Mouse (Mus musculus) C2C12 (cell line): Measurements from ENCODE around the gene Gpr137c.

Experiments used
- CTCF ChIP-seq: IDR thresholded peaks from one replicate; pipeline ENCODE4 v1.5.1; 2011; ENCODE audit not compliant: control insufficient read depth, insufficient read depth, insufficient read length
- MYOG ChIP-seq: IDR thresholded peaks from one replicate; pipeline ENCODE4 v1.6.1; 2011; ENCODE audit not compliant: control insufficient read depth, insufficient read length; ENCODE audit errors: extremely low read depth

- TF ChIP-seq CTCF (no peak), MYOG (no peak)
Observed at GRCm38 (mm10) chr14:45329018-45329588, 109.6 kb downstream of the Gpr137c start.
